Mouse (Mus musculus): ENCODE results near the gene Hsp90aa1.
"Not testable (repeated sequence)": the region's sequence is repeated elsewhere in the genome, so short reads cannot be mapped to it uniquely, and the experiment has no call there.

DNA sequence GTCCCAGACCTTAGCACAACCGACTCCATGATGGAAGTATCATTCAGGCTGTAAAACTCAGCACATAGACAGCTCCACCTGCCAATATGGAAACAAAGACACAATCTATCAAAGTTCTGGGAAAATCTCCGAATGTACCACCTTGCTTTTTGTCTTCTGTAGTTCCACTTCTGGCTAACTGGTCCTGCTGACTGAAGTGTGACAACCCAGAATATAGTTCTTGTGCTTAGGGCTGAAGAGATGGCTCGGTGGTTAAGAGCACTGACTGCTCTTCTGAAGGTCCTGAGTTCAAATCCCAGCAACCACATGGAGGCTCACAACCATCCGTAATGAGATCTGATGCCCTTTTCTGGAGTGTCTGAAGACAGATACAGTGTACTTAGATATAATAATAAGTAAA, 2.9 kb upstream of the Hsp90aa1 start:
- TF ChIP-seq MAX (IDR thresholded peaks at IDR 0.05); CTCF (IDR thresholded peaks at IDR 0.05; ENCODE audit: control insufficient read depth, insufficient read depth, insufficient read length): not testable (repeated sequence)

All from C2C12 (cell line).